Mouse (Mus musculus) forebrain, embryonic 10.5 days (tissue): ENCODE results near the gene Taf6l. TPM values are rescaled to one million over a fixed set of nuclear protein-coding genes. Genes with fewer than 3 reads are reported as not detected.

Experiments used
- DNase-seq: peaks from one replicate; pipeline ENCODE4 v3.0.0-alpha.2; 2017; ENCODE audit warnings: low spot score; ENCODE audit errors: extremely low spot score
- H3K27ac ChIP-seq: fragments of 300-500 bp; sonication (generic); 2 replicates; pipeline ENCODE4 v1.5.1; 2016; ENCODE audit warnings: mild to moderate bottlenecking
- H3K27me3 ChIP-seq: fragments of 300-500 bp; sonication (generic); 2 replicates; pipeline ENCODE4 v1.6.1; 2016; ENCODE audit warnings: mild to moderate bottlenecking; ENCODE audit not compliant: poor library complexity, severe bottlenecking
- H3K36me3 ChIP-seq: fragments of 300-500 bp; sonication (generic); replicated peaks from 2 replicates; pipeline ENCODE4 v1.6.1; 2016; ENCODE audit warnings: mild to moderate bottlenecking, moderate library complexity
- H3K4me1 ChIP-seq: fragments of 300-500 bp; sonication (generic); 2 replicates; pipeline ENCODE4 v1.6.1; 2016
- H3K4me3 ChIP-seq: fragments of 300-500 bp; sonication (generic); 2 replicates; pipeline ENCODE4 v1.5.1; 2016; ENCODE audit warnings: mild to moderate bottlenecking, moderate library complexity
- H3K9me3 ChIP-seq: fragments of 300-500 bp; sonication (generic); 2 replicates; pipeline ENCODE4 v1.6.1; 2016; ENCODE audit warnings: mild to moderate bottlenecking, moderate library complexity
- WGBS: fragments of 180-500 bp; shearing (Covaris S2); methylation state at CpG from one replicate; pipeline ENCODE4 v1.1.7; 2016; 5-methylcytosine and 5-hydroxymethylcytosine counted together
- polyA plus RNA-seq: library from polyadenylated mRNA; unstranded; fragments of >200 nt; fragmentation: Nextera tagmentation; extraction: Ambion mirVana; gene quantifications from 2 replicates; pipeline ENCODE4 v1.2.1, GENCODE M21; 2016

Gene Taf6l
- polyA plus RNA-seq, 1 experiment from 2014 or later: 48.6 TPM

GRCm38 (mm10) chr19:8773409-8773808 lies 12.8 kb downstream of the Taf6l start:
- Histone ChIP-seq H3K27me3 (no peaks in the 10 kb centered on the region), H3K4me1 (peaks cover 52% of the 10 kb centered on the region), H3K27ac (peak overlapping the region; percentile 98), H3K9me3 (no peaks in the 10 kb centered on the region), H3K36me3 (peaks cover 73% of the 10 kb centered on the region), H3K4me3 (peak overlapping the region; percentile 88)
- 69% methylated on average over 6 of the region's 6 CpGs for WGBS
- no peak for DNase-seq

GRCm38 (mm10) chr19:8772996-8773395 lies 13.2 kb downstream of the Taf6l start:
- WGBS: 81% methylated on average over 5 of the region's 5 CpGs
- peaks cover 52% of the 10 kb centered on the region for H3K4me1 ChIP-seq
- no peaks in the 10 kb centered on the region for H3K9me3 ChIP-seq
- peak overlapping the region; percentile 98 for H3K27ac ChIP-seq
- H3K36me3 ChIP-seq: peaks cover 73% of the 10 kb centered on the region
- peak; percentile 25 for DNase-seq
- H3K4me3 ChIP-seq: peak overlapping the region; percentile 88
- H3K27me3 ChIP-seq: no peaks in the 10 kb centered on the region

GRCm38 (mm10) chr19:8770567-8771270 lies 15.5 kb downstream of the Taf6l start, which contains the start of gene Tmem223:
TSS of gene Tmem223 (plus strand) at chr19:8770996.
- peaks cover 79% of the 10 kb centered on the region for H3K36me3 ChIP-seq
- peak; percentile 83 for DNase-seq
- peak within 1 kb of the TSS; percentile 89 for H3K4me3 ChIP-seq
- H3K4me1 ChIP-seq: peaks cover 50% of the 10 kb centered on the region
- H3K27ac ChIP-seq: peak within 1 kb of the TSS; percentile 98
- no peaks in the 10 kb centered on the region for H3K27me3 ChIP-seq
- WGBS: 23% methylated on average over 29 of the region's 29 CpGs
- H3K9me3 ChIP-seq: peaks cover 2% of the 10 kb centered on the region

GRCm38 (mm10) chr19:8765562-8765961 lies 20.7 kb downstream of the Taf6l start:
- peaks cover 100% of the 10 kb centered on the region for H3K36me3 ChIP-seq
- peaks cover 16% of the 10 kb centered on the region for H3K9me3 ChIP-seq
- H3K4me3 ChIP-seq: no peak overlapping the region; the same call in 1 of the 2 replicates
- no peak overlapping the region for H3K27ac ChIP-seq
- peaks cover 4% of the 10 kb centered on the region for H3K4me1 ChIP-seq
- 93% methylated on average over 9 of the region's 9 CpGs for WGBS
- H3K27me3 ChIP-seq: no peaks in the 10 kb centered on the region
- DNase-seq: no peak

- 96% methylated on average over 4 of the region's 4 CpGs for WGBS
- no peak for DNase-seq
- no peak overlapping the region for H3K4me3 ChIP-seq
- H3K36me3 ChIP-seq: peaks cover 85% of the 10 kb centered on the region
- no peak overlapping the region for H3K27ac ChIP-seq
- H3K9me3 ChIP-seq: peaks cover 16% of the 10 kb centered on the region
- H3K27me3 ChIP-seq: no peaks in the 10 kb centered on the region
- peaks cover 7% of the 10 kb centered on the region for H3K4me1 ChIP-seq
These were observed 22.9 kb downstream of the Taf6l start for GRCm38 (mm10) chr19:8763276-8763675.

- Histone ChIP-seq H3K27ac (no peak overlapping the region), H3K9me3 (peaks cover 14% of the 10 kb centered on the region), H3K4me3 (no peak overlapping the region), H3K27me3 (no peaks in the 10 kb centered on the region), H3K4me1 (peaks cover 24% of the 10 kb centered on the region), H3K36me3 (peaks cover 62% of the 10 kb centered on the region)
- WGBS: 87% methylated on average over 2 of the region's 2 CpGs
- no peak for DNase-seq
These were observed 25.5 kb downstream of the Taf6l start for GRCm38 (mm10) chr19:8760757-8761156.

- Histone ChIP-seq H3K9me3 (no peaks in the 10 kb centered on the region), H3K27ac (no peak overlapping the region), H3K36me3 (peaks cover 62% of the 10 kb centered on the region), H3K4me3 (peak overlapping the region; percentile 99; the same call in 1 of the 2 replicates), H3K4me1 (peaks cover 31% of the 10 kb centered on the region), H3K27me3 (no peaks in the 10 kb centered on the region)
- 90% methylated on average over 2 of the region's 2 CpGs for WGBS
- DNase-seq: no peak
These were observed 27.3 kb downstream of the Taf6l start for GRCm38 (mm10) chr19:8758899-8759298.

- Histone ChIP-seq H3K27me3 (no peaks in the 10 kb centered on the region), H3K4me3 (peak overlapping the region; percentile 99), H3K27ac (peak overlapping the region; percentile 95), H3K9me3 (no peaks in the 10 kb centered on the region), H3K36me3 (peaks cover 62% of the 10 kb centered on the region), H3K4me1 (peaks cover 31% of the 10 kb centered on the region)
- WGBS: 10% methylated on average over 14 of the region's 14 CpGs
- no peak for DNase-seq
These were observed 28.7 kb downstream of the Taf6l start for GRCm38 (mm10) chr19:8757471-8757998.

GRCm38 (mm10) chr19:8756635-8757387 lies 29.4 kb downstream of the Taf6l start, which contains the start of gene Nxf1:
TSS of gene Nxf1 (plus strand) at chr19:8757073.
- peaks cover 62% of the 10 kb centered on the region for H3K36me3 ChIP-seq
- peaks cover 31% of the 10 kb centered on the region for H3K4me1 ChIP-seq
- WGBS: 1% methylated on average over 75 of the region's 75 CpGs
- H3K27ac ChIP-seq: peak within 1 kb of the TSS; percentile 95
- H3K4me3 ChIP-seq: peak within 1 kb of the TSS; percentile 99
- H3K27me3 ChIP-seq: no peaks in the 10 kb centered on the region
- no peaks in the 10 kb centered on the region for H3K9me3 ChIP-seq
- peak; percentile 90 for DNase-seq

GRCm38 (mm10) chr19:8755652-8756051 lies 30.6 kb downstream of the Taf6l start:
- peaks cover 61% of the 10 kb centered on the region for H3K36me3 ChIP-seq
- H3K4me3 ChIP-seq: peak overlapping the region; percentile 99
- no peaks in the 10 kb centered on the region for H3K27me3 ChIP-seq
- H3K27ac ChIP-seq: no peak overlapping the region
- H3K9me3 ChIP-seq: no peaks in the 10 kb centered on the region
- H3K4me1 ChIP-seq: peaks cover 31% of the 10 kb centered on the region
- no peak for DNase-seq
- WGBS: 93% methylated on average over 3 of the region's 3 CpGs

- H3K9me3 ChIP-seq: no peaks in the 10 kb centered on the region
- no peak overlapping the region for H3K27ac ChIP-seq
- DNase-seq: no peak
- no peak overlapping the region for H3K4me3 ChIP-seq
- peaks cover 9% of the 10 kb centered on the region for H3K4me1 ChIP-seq
- WGBS: 75% methylated on average over 2 of the region's 2 CpGs
- peaks cover 96% of the 10 kb centered on the region for H3K36me3 ChIP-seq
- H3K27me3 ChIP-seq: no peaks in the 10 kb centered on the region
These were observed 38.8 kb downstream of the Taf6l start for GRCm38 (mm10) chr19:8747368-8747767.

GRCm38 (mm10) chr19:8745382-8745781 lies 40.8 kb downstream of the Taf6l start:
- Histone ChIP-seq H3K4me1 (peaks cover 22% of the 10 kb centered on the region), H3K4me3 (no peak overlapping the region), H3K27ac (no peak overlapping the region), H3K36me3 (peaks cover 86% of the 10 kb centered on the region), H3K27me3 (no peaks in the 10 kb centered on the region), H3K9me3 (no peaks in the 10 kb centered on the region)
- DNase-seq: no peak
- 91% methylated on average over 1 of the region's 1 CpGs for WGBS

GRCm38 (mm10) chr19:8742176-8742575 lies 44.0 kb downstream of the Taf6l start:
- WGBS: 23% methylated on average over 14 of the region's 14 CpGs
- H3K4me1 ChIP-seq: peaks cover 31% of the 10 kb centered on the region
- peaks cover 86% of the 10 kb centered on the region for H3K36me3 ChIP-seq
- H3K27ac ChIP-seq: peak overlapping the region; percentile 89
- no peak for DNase-seq
- H3K27me3 ChIP-seq: no peaks in the 10 kb centered on the region
- no peaks in the 10 kb centered on the region for H3K9me3 ChIP-seq
- H3K4me3 ChIP-seq: peak overlapping the region; percentile 82
